Mouse (Mus musculus): ENCODE results near the gene Lrba.

The Lrba gene

DNA sequence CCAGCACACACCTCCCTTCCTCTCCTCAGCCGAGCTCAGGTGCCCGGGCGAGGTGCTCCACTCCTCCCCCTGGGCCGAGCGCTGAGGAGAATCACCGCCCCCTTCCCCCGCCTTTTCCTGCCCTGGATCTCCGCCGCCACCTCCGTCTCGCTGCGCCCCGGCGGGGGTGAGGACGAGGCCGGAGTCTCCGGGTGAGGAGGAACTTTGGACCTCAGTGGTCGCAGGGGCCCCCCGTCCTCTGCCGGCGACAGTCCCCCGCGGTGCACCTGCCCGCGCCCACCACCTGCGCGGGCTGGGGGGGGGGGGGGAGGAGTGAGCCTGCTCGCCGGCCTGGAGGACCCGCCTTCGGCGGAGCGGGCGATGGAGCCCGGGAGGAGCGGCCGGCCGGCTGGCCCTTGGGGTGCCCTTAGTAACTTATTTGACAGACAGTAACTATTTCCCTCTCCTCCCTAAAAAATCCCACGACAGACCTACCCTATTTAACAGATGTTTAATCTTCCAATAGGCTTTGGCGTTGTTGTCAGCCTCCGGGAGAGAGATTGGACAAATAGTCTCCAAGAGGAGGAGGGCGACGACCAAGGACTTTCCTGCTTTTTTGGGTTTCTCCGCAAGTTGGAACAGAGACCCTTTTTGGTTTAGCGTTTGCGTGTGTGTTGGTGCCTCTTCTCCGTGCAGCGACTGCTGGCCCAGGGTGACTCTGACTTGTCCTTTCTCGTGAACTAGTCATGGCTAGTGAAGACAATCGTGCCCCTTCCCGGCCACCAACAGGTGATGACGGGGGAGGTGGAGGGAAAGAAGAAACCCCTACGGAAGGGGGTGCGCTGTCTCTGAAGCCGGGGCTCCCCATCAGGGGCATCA lies at the start of gene Lrba:
TSS of gene Lrba (plus strand) at position 117 of the 858 bp plus-strand sequence.
- peak; percentile 39 for DNase-seq (ENCODE audit: low spot score)

GRCm38 (mm10) chr3:86179714-86180113 lies 44.8 kb upstream of the Lrba start:
- DNase-seq (ENCODE audit: low spot score), result no peak

DNA sequence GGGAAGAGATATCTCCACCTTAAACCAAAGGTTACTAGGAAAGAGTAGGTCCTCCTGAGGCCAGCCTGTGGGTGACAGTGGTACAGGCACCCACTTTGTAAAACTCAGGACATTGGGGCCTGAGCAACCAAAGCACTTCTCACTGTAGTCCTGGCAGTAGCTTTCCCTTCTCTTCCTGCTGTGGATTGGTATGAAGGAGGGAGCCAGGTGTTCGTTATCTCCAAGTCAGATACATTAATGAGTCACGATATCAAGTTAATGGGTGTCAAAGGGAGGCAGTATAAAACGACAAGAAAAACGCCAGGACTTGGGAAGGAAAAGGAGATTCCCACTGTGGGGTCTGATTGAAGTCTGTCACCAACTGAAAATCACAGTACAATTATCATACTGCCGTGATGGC lies 43.4 kb upstream of the Lrba start:
- DNase-seq (ENCODE audit: low spot score), result no peak

DNA sequence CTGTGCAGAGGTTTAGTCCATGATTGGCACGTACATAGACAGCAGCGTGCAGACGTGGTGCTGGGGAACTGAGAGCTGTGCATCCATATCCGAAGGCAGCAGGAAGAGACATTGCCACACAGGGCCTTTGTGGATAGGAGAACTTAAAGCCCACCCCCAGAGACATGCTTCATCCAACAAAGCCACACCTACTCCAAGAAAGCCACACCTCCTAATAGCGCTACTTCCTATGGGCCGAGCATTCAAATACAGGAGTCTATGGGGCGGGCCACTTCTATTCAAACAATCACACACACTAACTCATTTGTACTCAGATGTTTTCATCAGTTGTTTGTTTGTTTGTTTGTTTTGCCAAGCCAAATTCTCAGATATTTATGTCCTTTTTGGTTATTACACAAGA lies 39.9 kb upstream of the Lrba start:
- no peak for DNase-seq (ENCODE audit: low spot score)

- DNase-seq (ENCODE audit: low spot score), result no peak
Observed at GRCm38 (mm10) chr3:86187736-86188389, 36.6 kb upstream of the Lrba start.

GRCm38 (mm10) chr3:86195981-86196380 lies 28.5 kb upstream of the Lrba start:
- DNase-seq (ENCODE audit: low spot score), result no peak

GRCm38 (mm10) chr3:86196471-86196870 lies 28.0 kb upstream of the Lrba start:
- DNase-seq (ENCODE audit: low spot score), result no peak

GRCm38 (mm10) chr3:86201645-86202175 lies 22.8 kb upstream of the Lrba start:
- no peak for DNase-seq (ENCODE audit: low spot score)

DNA sequence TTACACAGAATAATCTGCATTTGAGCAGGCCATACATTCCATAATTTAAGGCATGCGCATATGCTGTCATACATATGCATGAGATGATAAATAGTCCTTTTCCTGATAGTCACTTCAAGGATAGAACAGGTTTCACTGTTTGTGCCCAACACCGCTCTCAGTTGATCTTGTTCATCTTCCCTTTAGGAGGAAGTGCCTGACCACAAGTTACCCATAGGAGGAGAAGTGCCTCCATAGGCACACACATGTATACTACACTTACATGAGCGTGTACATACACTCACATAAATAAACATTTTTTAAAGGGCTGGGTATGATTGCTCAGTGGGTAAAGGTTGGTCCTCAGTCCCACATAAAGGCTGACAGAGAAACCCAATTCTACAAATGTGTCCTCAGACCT lies 22.0 kb upstream of the Lrba start:
- no peak for DNase-seq (ENCODE audit: low spot score)

- DNase-seq (ENCODE audit: low spot score), result no peak
Observed at GRCm38 (mm10) chr3:86204608-86205358, 19.7 kb upstream of the Lrba start.

DNA sequence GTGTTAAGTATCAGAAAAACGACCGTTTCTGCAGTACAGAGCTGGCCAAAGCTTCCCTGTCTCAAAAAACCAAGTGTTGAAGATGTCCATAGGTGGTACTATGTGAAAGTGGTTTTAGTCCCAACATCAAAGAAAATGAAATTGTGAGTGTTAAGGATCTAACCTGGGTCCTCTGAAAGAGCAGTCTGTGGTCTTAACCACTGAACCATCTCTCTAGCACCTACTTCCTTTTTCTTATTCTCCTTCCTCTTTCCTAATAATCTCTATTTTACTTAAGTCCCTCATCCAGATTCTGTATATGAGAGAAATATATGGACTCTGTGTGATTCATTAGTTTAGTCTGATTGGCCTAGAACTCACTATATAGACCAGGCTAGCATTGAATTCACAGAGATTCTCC lies 17.9 kb upstream of the Lrba start:
- no peak for DNase-seq (ENCODE audit: low spot score)

DNA sequence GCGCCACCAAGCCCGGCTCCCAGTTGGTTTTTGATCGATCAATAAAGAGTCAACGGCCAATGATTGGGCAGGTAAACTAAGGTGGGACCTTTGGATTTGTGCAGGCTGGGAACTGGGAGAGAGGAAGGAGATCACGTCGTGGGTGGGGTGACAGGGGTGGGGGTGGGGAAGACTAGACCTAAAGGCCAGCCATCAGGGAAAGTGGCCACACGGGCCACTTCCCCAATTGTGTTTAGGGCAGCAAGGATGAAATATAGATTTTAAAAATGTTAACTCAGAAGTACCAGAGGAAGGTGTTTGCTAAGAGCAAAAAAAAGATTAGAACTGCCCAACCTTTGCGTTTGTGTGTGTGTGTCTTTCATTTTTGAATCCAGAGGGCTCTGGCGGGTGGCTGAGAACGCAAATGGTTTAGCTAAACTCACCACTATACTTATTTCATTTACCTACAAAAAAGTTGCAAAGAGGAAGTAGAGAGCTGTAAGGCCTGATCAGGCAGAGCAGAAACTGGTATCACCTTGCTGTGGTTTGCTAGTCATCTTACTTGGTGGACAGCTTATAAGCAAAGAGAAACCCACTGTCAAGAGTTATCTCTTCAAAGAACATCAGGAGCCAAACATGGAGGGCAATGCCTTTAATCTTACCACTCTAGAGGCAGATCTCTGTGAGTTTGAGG lies 14.1 kb upstream of the Lrba start:
- DNase-seq (ENCODE audit: low spot score), result no peak

DNA sequence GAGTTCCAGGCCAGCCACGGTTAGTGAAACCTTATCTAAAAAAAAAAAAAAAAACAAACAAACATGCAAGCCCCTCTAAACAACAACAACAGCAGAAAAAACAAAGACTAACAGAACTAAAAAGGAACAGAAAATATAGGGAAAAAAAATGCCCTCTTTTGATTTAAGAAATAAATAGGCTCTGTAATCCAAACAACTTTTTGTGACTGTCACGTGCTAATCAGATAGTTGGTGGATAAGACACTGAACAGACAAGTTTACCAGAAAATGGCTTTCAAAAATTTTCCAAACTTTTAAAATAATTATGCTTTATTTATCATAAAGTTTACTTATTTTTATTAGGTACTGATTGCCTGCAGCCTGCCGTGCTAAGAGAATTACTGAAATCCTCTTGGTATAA lies 13.5 kb upstream of the Lrba start:
- DNase-seq (ENCODE audit: low spot score), result no peak

DNA sequence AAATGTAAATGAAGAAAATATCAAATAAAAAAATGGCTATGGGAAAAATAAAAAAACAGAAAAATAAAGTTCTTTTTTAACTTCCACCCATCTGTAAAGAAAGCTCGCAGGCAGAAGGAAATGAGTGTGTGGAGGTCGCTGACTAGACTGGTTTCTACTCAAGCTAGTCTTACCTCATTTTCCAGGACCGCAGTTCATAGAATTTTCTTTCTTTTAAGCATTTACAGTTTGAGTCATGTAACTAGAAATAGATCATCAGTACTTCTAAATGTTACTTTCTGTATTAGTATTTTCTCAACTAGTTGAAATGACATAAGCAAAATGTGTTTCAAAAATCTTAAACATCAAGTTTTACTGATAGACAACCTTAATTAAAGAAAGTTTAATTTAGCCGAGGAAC lies 10.2 kb upstream of the Lrba start:
- DNase-seq (ENCODE audit: low spot score), result no peak

DNA sequence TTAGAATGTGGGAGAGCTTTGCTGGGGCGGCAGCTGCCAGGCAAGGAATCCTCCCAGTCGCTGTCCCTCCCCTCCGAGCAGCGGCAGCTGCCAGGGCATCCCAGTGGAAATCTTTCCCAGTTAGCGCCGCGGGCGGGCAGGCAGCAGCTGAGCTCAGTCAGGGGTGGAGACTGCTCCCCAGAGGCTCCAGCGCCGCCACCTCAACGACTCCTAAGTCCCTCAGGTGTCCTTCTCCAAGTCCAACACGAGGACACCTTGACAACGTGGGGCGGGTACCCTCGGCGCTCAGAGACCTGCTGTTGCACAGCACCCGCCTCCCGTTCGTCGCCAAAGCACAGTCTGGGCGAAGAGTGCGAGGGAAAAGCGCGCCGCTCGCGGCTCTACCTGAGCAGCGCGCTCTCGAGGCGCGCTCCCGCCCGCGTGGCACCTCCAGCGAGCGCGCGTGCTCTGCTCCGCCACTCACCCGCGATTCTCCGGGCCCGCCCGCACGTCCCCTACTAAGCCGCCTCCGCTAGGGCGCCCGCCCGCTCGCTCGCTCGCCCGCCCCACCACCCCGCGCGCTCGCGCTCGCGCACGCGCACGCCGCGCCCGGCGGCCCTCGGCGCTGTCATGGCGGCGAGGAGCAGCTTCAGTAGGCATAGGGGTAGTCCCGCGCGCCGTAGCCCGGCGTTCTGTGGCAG lies 706 bp upstream of the Lrba start:
- peak; percentile 54 for DNase-seq (ENCODE audit: low spot score)

DNA sequence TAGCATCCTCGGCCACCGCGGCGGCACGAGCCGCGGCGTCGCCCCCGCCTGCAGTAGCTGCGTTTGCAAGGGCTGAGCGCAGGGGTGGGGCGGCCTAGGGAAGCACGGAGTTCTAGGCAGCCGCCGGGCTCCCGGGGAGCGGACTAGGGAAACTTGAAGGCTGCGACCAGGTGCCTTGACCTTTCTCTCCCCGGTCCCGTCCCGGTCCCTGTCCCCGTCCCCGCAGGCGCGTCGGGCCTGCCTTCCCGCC lies 241 bp upstream of the Lrba start:
- DNase-seq (ENCODE audit: low spot score), result no peak

GRCm38 (mm10) chr3:86231532-86232086 lies 7.1 kb downstream of the Lrba start:
- DNase-seq (ENCODE audit: low spot score), result no peak

DNA sequence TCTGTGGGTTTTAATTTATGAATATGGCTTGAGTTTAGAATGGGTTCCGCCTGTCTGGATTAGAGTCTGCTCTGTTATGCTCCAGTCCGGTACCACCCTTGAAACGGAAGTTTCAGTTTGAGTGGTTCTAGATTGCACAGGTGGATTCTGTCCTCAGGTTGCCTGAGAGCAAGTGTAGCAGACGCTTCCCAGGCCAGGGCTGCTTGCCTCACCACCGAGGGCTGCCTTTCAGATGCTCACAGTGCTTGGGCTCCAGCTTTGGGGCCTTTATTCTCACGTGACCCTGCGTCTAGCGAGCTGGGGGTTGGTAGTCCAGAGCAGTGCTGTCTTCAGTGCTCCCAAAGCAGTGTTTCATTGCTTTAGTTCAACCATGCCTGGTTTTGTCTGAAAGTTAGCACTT lies 22.7 kb downstream of the Lrba start:
- DNase-seq (ENCODE audit: low spot score), result no peak

- DNase-seq (ENCODE audit: low spot score), result no peak
Observed at GRCm38 (mm10) chr3:86251212-86251611, 26.7 kb downstream of the Lrba start.

DNA sequence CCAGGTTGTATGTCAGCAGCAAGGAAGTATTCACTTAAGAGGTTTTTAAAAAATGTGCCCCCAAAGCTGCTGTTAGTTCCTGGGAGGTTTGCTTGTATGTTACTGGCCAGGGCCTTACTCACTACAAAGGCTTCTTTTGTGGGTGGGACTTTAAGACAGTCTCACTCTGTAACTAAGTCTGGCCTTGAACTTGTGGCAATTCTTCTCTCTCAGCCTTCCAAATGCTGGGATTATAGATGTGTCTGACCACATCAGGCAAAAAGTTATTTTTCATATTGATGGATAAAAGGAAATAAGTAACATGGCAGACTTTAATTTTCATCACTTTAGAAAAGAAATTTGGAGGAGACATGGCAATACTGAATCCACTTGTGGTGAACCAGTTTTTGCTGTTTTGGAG lies 28.1 kb downstream of the Lrba start:
- no peak for DNase-seq (ENCODE audit: low spot score)

GRCm38 (mm10) chr3:86253071-86253470 lies 28.6 kb downstream of the Lrba start:
- DNase-seq (ENCODE audit: low spot score), result no peak

- DNase-seq (ENCODE audit: low spot score), result no peak
Observed at GRCm38 (mm10) chr3:86253791-86254190, 29.3 kb downstream of the Lrba start.

All from urinary bladder, postnatal 10 days (tissue).